Mouse (Mus musculus) ES-CJ7 (cell line): Measurements from ENCODE around the gene Ifrd1.

Source experiments
- DNase-seq: peaks from one replicate; pipeline ENCODE4 v3.0.0; 2011; ENCODE audit warnings: low read depth, low spot score

Ifrd1 gene

DNA sequence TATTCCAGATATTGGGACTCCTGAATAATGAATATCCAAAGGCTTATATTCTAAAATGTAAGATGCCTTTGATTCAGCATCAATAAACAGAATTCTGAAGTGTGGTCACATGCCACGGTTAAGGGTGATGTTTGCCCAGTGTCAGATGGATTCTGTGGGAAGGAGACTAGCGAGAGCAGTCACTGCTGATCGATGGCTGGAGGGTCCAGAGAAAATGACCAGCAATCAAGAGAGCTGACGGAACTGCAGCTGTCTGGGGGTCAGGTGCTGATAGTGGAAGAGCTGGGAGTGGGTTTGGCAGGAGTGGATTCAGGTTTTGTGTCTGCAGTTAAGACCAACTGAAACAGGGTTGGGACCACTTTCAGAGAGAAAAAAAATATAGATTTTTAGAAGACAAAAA lies 5.1 kb downstream of the Ifrd1 start:
- DNase-seq = no peak

DNA sequence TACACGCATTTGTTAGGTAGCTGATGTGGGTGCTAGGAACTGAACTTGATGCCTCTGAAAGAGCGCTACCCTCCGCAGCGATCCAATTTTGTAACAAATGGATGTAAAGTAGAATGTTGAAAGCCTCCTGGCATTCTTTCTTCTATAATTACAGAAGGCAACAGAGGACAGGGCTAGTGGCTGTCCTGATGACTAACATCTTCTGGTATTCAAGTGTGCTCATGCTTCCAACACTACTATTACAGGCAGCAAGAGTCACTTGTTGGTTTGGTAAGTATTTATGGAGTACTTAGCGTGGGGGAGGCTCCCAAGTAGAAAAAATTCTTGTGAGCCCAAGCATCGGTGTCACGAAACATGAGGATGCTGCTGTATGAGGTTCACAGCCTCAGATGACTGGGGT lies 9.1 kb downstream of the Ifrd1 start:
- no peak for DNase-seq

DNA sequence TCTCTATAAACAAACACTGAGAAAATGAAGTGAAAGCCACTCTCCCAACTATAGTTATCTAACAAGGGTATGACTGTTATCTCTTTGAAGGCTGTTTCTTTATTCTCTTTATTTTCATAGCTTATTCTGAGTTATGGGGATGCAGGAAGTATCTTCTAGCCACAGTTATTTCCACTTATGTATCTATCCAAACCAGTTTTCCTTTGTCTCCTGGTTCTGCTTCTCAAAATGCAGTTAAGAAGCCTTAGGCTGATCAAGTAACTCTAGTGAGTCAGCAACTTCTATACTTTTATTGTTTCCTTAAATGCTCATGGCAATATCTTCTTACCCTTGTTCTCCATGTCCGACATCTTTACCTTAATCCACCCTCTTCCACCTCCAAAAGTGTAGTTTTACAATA lies 16.1 kb downstream of the Ifrd1 start:
- no peak for DNase-seq

DNA sequence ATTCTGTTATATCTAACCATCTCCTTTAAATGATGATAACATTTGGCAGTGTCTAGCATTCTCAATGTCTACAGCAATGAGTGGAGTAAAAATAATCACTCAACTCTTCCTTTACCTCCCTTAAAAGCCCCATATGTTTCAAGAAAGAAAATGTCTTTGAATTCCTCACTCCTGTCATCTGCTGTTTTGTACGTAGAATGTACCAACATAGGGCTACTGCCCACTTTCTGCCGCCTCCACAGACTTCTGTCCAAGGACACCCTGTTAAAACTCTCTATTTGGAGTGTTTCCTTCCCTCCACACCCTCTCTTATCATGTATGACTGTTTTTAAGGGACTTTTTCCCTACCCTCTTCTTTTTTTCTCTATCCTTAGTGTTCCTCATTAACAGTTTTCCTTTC lies 16.7 kb downstream of the Ifrd1 start:
- no peak for DNase-seq

DNA sequence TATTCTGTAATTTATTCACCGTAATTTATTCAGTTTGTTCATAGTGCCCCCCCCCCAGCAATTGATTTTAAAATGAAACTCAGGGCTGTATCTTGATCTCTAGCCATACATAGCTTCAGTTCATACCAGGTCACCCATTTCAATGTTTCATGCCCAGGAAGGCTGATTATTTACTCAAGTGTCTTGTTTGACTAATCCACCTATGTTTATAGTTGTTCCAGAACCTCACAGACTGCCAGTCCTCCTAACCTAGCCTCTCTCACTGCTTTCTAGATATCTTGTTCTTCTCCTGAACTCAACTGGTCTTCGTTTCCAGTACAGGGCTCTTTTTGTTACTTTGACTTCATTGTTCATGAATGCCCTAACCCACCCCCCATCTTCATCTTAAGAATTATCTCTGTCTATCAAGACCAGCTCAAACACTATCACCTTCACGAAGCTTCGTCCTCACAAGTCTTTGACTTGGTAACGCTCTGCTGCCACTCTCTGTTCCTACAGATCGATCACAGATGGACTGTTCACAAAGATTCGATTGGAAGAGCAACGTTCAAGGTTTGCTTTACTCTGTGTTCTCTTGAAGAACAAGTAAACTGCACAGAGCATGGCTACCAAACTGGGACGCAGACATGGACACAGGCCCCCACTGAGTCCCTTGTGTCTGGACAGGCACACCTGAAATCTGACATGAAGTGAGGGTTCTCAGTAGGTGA lies 24.0 kb downstream of the Ifrd1 start:
- no peak for DNase-seq

DNA sequence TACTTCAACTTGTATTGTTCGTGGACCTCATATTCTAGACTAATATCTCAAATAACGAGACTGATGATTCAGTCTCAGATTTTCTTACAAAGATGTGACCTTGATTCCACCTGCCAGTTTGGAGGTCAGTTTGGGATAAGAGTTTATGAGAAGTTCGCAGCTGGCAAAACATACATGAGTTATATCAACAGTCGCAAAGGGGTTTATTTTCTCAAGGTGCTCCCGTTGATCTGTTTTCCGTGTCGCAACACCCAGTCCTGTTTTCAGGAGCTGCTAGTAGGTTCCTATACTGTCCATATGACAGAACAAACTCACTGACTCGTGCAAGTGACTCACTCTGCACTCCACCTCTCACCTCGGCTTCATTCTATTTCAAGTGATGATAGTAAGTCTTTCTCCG lies 24.6 kb downstream of the Ifrd1 start:
- no peak for DNase-seq

DNA sequence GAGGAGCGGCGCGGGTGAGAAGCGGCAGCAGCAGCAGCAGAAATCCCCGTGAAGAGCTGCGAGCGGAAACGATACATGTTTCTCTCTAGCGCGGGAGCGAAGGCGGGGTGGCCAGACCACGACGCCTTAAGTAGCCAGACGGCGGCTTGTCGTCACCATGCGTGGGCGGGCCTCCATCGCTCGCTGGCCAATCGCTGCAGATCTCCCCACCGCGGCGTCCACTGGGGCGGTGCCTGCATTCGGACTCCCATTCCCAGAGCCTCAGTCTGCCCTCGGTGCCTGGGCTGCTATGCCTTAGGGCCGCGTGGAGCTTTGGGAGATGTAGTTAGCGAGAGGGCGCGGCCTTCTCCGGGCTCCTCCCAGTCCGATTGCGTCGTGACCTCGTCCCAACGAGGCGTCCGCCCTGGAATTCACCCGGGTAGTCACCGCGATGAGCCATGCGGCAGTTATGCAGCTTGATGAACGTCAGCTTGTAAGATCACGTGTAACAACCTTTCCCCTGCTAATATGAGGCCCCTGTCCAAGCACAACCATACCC lies 25.2 kb downstream of the Ifrd1 start:
- peak; percentile 99 for DNase-seq

DNA sequence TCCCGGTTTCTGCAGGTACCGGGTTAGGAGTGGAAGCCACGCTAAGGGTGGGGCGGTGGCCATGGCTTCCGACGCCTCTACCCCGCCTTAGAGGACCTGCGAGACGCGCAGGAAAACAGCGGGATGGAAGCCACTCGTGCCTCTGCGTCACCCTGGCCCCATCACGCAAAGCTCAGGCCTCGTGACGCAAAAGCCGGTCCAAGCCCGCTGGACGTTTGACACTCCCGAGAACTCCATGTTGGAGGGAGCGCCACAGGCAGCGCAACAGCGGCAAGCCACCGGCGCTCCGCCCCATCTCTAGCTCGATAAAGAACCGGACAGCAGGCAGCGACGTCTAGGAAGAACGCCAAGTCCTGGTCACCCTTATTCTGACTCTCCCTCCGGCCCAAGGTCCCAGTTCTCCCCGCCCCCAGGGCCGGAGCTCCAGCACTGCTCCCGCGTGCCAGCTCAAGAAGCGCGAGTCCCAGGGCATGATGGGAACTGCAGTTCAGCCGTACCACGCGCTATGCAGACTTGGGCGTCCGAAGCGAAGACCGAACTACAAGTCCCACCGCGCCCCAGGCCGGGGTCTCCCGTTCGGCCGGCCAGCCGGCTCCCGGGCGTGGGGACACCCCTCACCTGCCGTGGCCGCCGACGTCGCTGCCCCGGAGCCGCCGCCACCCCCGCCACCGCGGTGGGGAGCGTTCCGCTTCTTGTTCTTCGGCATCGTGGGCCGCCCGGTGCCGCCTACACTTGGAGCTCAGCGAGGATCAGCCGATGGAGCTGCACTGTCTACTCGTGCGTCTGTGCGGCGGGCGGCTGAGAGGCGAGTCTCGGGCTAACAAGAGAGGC lies 25.8 kb downstream of the Ifrd1 start:
- peak; percentile 95 for DNase-seq

DNA sequence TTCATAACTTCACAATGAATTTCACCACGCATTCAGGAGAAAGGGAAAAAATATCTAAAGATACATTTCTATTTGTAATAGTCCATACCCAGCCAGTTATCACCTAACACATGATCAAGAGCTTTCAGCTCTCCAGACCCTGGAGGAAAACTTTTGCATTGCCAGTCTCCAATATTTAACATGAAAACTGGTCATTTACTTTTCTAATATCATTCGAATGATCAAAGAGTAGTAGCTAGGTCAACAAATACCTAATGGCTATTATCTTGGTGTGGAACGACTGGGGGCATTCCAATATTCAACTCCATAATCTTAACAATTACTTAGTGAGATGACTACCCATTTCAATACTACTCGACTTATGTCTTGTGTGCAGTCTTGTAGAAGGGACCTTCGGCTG lies 26.7 kb downstream of the Ifrd1 start:
- no peak for DNase-seq

DNA sequence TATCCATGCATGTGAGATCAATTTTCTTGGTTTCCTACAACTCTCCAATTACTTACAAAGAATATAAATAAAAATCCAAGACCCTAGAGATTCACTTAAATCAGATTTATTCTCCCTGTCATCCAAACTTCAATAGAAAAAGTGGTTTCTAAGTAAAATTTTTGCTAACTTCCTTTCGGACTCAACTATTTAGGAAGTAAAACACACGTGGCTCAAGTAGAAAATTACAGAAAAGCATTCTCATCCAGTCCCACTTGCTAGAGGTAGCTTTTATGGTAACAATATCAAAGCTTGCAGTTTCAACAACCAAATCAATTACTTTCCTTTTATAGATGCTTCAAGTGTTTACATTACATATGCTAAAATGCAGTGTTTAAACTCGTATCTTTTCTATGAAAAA lies 27.4 kb downstream of the Ifrd1 start:
- no peak for DNase-seq

DNA sequence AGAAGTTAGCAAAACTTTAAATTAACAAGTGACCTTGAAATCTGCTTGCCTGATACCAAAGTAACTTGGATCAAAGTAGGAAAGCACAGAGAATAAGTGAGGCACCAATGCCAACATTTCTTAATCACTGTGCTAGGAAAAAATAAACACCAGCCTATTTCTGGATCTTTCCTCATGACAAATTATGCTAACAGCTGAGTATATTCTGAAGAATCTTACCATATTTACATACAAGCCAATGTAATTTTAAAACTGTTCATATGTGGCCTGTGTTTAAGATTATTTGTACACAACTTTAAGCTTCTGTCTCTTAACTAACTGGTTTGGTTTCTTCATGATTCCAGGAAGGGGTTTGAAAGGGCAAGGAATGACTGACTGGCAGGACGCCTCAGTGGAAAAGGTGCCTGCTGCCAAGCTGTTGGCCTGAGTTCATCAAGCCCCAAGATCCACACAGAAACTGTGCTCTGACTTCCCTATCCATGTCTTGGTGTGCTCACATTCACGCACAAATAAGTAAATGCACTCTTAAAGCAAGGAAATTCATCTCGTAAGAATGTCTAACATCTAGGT lies 28.2 kb downstream of the Ifrd1 start:
- DNase-seq = no peak

DNA sequence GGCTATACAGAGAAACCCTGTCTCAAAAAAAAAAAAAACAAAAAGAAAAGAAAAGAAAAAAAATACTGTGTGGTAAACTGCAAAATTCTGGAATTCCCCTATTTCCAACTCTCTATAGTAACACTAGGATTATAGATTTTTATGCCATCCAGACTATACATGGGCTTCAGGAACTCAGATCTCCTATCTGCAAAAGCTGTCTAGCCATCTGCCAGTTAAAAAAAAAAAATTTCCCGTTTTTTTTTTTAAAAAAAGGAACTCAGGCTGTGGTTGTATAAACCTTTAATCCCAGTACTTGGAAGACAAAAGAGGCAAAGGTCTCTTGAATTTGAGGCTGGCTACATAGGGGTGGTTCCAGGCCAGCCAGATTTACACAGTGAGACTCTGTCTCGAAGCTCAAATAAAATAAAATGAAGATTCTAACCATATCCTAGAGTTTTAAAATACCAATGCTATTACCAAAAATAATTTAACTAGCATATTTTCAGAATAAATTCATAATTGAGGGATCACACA lies 29.8 kb downstream of the Ifrd1 start:
- DNase-seq = no peak

DNA sequence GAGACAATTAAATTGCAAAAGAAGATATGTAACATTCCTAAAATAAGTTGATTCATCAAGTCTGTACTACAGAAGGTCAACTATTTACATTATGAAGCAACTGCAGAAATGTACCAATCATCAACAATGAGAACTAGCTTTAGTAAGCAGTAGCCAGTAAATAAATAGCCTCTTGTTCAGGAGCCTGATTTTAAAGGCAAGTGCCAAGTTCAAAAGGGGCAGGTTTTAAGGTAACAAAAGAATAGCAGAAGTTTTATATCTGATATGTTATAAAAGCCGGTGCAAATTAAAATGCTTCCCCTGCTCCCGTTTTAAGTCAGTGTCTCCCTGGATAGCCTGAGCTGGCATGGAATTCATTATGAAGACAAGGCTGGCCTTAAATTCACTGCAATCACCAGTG lies 30.5 kb downstream of the Ifrd1 start:
- DNase-seq = no peak

DNA sequence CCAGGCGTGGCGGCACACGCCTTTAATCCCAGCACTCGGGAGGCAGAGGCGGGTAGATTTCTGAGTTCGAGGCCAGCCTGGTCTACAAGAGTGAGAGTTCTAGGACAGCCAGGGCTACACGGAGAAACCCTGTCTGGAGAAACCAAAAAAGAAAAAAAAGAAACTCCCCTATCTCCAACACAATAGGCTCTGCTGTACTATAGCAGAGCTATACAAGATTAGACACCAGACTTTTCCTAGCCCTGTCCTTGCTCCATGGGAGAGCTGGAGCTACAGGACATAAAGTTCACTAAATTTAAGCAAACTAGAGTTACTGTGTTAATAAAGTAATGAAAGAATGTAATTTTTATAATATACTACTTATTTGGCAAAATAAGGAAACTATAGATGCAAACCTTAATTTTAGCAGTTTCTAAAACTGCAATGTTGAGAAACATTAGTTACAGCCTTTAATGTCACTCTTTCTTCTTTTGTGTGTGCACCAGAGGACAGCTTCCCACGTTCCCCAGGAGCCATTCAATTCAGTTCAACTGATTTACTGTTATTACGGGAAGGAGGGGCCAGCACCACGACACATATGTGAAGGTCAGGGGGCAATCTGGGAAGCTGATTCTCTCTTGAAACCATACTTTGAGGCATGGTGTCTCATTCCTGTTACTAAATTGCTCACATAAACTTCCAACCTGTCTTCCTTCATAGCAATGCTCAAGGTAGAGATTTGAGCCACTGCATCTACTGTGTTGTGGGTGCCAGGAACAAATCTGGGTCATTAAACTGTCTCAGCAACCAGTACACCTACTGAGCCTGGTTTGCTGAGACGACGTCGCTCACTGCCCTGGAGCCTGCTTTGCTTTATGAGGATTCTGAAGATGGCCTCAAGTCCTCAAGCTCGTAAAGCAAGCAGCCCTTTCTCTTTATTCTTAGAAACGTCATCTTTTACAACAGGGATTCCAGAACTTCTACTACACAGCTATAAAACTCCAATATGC lies 33.1 kb downstream of the Ifrd1 start:
- DNase-seq = no peak

DNA sequence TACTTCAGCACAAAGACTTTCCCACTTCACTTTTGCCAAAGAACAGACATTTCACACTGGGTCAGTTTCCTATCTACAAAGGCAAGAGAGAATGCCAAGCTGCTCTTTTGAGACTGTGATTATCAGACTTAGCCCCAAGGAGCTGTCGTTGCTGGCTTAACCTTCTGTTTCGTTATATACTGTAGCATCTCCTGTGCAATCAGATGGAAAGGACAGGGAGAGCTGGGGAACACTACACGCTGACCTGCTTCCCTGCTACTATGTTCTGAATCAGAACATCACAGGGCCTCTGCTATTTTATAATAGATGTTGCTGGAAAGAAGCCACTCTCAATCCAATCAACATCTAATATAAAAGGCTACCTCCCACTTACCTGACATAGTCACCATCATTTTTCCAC lies 39.3 kb downstream of the Ifrd1 start:
- DNase-seq = no peak

DNA sequence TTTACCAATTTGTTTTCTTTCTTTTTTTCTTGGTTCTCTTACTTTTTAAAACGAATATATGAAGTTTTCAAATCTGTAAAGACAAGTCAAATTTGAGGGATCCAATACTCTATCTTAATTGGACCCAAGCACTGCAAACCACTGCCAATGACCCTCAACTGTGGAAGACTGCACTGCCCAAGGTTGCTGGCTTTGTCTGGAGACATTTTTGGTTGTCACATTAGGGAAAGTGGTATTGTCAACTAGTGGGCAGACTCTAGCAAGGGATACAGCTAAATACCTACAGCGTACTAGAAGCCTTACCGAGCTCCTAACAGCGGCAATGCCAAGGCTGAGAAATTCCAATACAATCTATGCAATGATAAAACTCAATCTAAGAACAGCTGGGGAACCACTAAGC lies 40.4 kb downstream of the Ifrd1 start:
- DNase-seq = no peak

DNA sequence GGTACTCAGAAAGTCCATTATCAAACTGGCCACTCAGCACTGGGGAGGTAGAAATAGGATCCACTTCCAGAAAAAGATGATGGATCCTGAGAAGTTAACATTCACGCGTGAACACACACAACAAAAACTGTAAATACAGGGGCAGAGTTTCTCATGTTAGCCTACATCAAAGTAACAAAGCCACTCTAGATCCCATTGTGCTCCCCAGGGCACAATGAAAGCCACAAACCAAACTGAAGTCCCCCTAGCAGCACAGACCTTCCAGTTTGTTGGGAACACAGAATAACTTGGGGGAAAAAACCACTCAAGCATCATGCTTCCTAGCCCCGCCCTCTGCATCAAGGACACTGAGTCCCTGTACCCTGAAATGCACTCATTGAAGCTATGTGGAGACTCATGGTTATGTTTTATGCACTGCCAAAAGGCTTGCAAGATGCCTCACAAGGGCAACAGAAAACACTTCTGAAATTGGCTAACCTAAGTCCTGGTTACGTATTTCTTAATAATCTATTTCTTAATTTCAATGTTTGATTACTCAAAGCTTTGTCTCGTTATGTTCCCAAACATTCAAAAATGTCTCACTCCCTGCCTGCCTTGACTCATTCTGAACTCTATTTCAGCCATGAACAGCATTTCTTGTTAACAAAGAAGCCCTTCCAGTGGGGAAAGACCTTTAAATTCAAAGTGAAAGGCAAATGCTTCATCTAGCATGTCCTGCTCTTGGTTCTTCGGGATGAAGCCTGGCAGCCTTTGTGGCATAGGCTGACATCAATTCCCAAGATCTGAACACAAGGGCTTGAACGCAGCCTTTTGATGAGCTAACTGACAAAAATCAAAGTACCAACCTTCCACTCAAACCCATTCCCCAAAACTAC lies 45.9 kb downstream of the Ifrd1 start:
- no peak for DNase-seq

DNA sequence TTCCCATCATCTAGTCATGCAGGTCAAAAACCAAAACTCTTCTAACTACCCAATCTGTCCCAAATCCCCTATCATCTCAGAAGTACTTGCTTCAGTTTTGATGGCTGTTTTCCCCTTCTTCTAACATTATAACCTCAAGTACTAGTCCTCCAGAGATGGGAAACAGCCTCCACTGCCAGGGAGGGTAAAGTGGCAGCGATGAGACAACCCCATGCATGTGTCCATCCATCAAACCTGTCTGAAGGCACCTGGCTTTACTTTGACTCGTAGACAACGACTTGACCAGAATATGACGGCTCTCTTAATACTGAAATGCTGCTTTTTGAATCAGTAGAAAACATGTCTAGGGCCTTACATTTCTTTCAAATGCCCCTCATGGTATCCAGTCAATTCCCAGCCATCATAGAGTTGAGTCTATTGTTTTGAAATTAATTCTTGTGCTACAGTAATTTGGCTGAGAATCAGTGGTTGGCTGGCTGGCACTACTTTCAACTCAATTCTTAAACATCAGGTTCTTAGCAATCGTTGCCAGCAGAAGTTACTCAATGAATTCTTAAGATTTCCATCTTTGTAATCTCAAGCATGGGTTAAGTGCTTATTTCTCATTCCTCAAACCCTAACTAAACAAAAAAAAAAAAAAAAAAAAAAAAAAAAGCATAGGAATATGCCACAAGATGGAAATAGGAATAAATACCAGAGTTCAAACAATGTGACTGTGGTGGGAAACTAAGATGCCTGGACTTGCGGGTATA lies 47.6 kb downstream of the Ifrd1 start:
- no peak for DNase-seq

DNA sequence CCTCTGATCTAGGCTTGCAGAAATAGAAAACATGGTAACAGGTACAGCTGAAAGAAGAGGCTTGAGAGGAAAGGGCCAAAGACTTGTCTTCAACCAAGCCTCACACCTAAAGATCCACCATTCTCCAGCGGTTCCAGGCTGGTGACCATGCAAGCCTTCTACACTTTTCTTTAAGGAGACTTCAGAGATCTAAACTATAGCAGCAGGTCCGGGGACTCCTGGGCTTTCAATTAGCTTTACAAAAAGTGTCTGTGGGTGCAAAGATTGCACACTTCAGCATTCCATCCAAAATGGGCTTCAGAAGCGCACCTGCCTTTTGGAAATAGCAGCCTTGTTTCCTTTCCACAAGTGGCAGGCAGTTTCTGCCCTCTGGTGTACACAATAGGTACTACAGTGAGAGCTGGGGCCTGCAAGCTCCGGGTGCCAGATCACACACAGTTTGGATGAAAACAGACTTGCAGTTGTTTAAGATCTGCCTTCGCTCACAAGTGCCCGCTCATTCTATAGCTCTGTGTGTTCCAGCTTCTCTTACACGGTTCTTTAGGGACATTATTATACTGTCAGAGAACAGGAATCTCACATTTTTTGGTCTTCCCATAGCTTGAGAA lies 48.4 kb downstream of the Ifrd1 start:
- DNase-seq = peak; percentile 69
